Mouse (Mus musculus) myocyte (in vitro differentiated cells): Measurements from ENCODE around the gene Ugt1a1. TPM values are rescaled to one million over a fixed set of nuclear protein-coding genes. Genes with fewer than 3 reads are reported as not detected.

Experiments used
- H3K27me3 ChIP-seq: one replicate; pipeline ENCODE4 v1.6.1; 2011; ENCODE audit not compliant: control insufficient read depth, insufficient read depth, insufficient read length
- H3K36me3 ChIP-seq: one replicate; pipeline ENCODE4 v1.6.1; 2011; ENCODE audit not compliant: control insufficient read depth, insufficient read depth
- H3K4me2 ChIP-seq: one replicate; pipeline ENCODE4 v1.6.1; 2011; ENCODE audit warnings: low read depth, control low read depth
- H3K4me3 ChIP-seq: one replicate; pipeline ENCODE4 v1.5.1; 2011; ENCODE audit warnings: mild to moderate bottlenecking, control low read depth, moderate library complexity
- H3K79me2 ChIP-seq: one replicate; pipeline ENCODE4 v1.6.1; 2011; ENCODE audit not compliant: control insufficient read depth, insufficient read depth
- H3ac ChIP-seq: one replicate; pipeline ENCODE4 v1.6.1; 2011; ENCODE audit not compliant: control insufficient read depth, insufficient read length
- CEBPB ChIP-seq: IDR thresholded peaks from 2 replicates; pipeline ENCODE4 v1.6.1; 2011; ENCODE audit warnings: mild to moderate bottlenecking, moderate library complexity; ENCODE audit not compliant: poor library complexity, insufficient read depth, severe bottlenecking
- E2F4 ChIP-seq: IDR thresholded peaks from one replicate; pipeline ENCODE4 v1.6.1; 2011; ENCODE audit warnings: mild to moderate bottlenecking, control low read depth, moderate library complexity; ENCODE audit not compliant: insufficient read depth
- MAX ChIP-seq: IDR thresholded peaks from one replicate; pipeline ENCODE4 v1.6.1; 2011; ENCODE audit warnings: low read depth, mild to moderate bottlenecking, control low read depth
- MYOD1 ChIP-seq, 3 experiments: IDR thresholded peaks; one replicate each; pipeline ENCODE4 v1.6.1; 2011; ENCODE audit warnings: control low read depth in 2 of 3, low read depth in 2 of 3, mild to moderate bottlenecking in 2 of 3, moderate library complexity in 1 of 3; ENCODE audit not compliant: insufficient read length in 2 of 3, control insufficient read depth in 1 of 3
- MYOG ChIP-seq, 3 experiments: IDR thresholded peaks; one replicate each; pipeline ENCODE4 v1.6.1; 2011; ENCODE audit warnings: control low read depth in 2 of 3, low read depth in 2 of 3, mild to moderate bottlenecking in 2 of 3; ENCODE audit not compliant: insufficient read length in 2 of 3, control insufficient read depth in 1 of 3, insufficient read depth in 1 of 3
- POLR2A ChIP-seq: IDR thresholded peaks from one replicate; pipeline ENCODE4 v1.6.1; 2011; ENCODE audit warnings: low read depth, mild to moderate bottlenecking, control low read depth, moderate library complexity; ENCODE audit not compliant: insufficient read length
- POLR2AphosphoS2 ChIP-seq: IDR thresholded peaks from one replicate; pipeline ENCODE4 v1.6.1; 2011; ENCODE audit warnings: low read depth, control low read depth; ENCODE audit not compliant: insufficient read length
- REST ChIP-seq: IDR thresholded peaks from one replicate; pipeline ENCODE4 v1.6.1; 2011; ENCODE audit warnings: mild to moderate bottlenecking, control low read depth, moderate library complexity; ENCODE audit not compliant: insufficient read depth, insufficient read length
- SRF ChIP-seq: IDR thresholded peaks from one replicate; pipeline ENCODE4 v1.6.1; 2011; ENCODE audit warnings: low read depth; ENCODE audit not compliant: control insufficient read depth, insufficient read length
- TCF12 ChIP-seq: IDR thresholded peaks from one replicate; pipeline ENCODE4 v1.6.1; 2011; ENCODE audit warnings: mild to moderate bottlenecking, control low read depth; ENCODE audit not compliant: poor library complexity, insufficient read depth, severe bottlenecking
- TCF3 ChIP-seq: IDR thresholded peaks from one replicate; pipeline ENCODE4 v1.6.1; 2011; ENCODE audit warnings: low read depth, control low read depth; ENCODE audit not compliant: insufficient read length
- USF1 ChIP-seq: IDR thresholded peaks from one replicate; pipeline ENCODE4 v1.6.1; 2011; ENCODE audit warnings: low read depth, mild to moderate bottlenecking, control low read depth, moderate library complexity
- polyA plus RNA-seq: library from polyadenylated mRNA; unstranded; fragments of >200 nt; fragmentation: generic; extraction: Trizol; gene quantifications from one replicate; pipeline ENCODE4 v1.2.1, GENCODE M21; 2012; ENCODE audit warnings: missing spikeins

The Ugt1a1 gene
- polyA plus RNA-seq, 1 experiment, result not detected

DNA sequence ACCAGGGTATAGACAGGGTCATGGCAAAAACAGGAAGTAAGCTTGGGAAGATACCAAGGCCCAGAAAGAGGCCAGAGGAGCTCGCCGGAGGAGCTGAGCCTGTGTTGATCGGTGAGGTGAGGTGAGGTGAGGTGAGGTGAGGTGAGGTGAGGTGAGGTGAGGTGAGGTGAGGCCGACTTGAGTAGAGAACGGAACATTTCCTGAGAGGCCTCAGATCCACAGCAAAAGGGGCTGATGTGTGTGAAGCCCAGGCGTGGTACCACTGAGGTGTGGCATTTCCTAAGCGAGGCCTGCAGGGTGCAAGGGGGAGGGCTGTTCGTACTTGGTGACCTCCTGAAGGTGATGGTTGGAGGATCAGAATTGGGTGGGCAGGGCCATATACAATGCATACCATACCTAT lies 41.3 kb downstream of the Ugt1a1 start:
- no peak overlapping the region for H3K4me2 ChIP-seq
- TF ChIP-seq MAX (no peak), MYOG (IDR thresholded peaks at IDR 0.05; ENCODE audit: control insufficient read depth in 1 of 3, insufficient read depth in 1 of 3, insufficient read length in 2 of 3, low read depth in 2 of 3) (no peak), TCF3 (no peak)
- H3K27me3 ChIP-seq, result peaks cover 8% of the 10 kb centered on the region
- H3K36me3 ChIP-seq, result no peaks in the 10 kb centered on the region
- H3ac ChIP-seq, result no peak overlapping the region
- no peaks in the 10 kb centered on the region for H3K79me2 ChIP-seq
- no peak overlapping the region for H3K4me3 ChIP-seq

DNA sequence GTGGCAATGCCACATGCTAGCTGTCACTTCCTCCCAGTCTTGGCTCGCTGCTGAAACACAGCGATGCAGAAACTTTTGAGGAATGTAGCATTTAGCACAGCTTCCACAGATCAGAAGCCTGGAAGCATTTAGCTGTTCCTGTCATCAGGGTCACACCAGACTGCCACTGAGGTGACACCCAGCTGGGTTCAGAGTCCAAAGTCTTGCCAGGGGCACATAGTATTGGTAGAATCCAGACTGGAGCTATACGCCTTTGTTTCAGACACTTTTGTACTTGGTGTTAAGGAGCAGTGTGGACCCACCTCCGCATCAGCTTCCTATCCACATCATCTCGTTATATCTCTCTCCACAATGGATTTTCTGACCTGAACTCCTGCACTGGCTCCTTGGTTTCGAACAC lies 41.8 kb downstream of the Ugt1a1 start:
- Histone ChIP-seq H3ac (no peak overlapping the region), H3K4me3 (no peak overlapping the region), H3K27me3 (peaks cover 8% of the 10 kb centered on the region), H3K36me3 (no peaks in the 10 kb centered on the region), H3K4me2 (no peak overlapping the region), H3K79me2 (no peaks in the 10 kb centered on the region)
- TF ChIP-seq E2F4 (no peak), POLR2AphosphoS2 (no peak), REST (no peak), MAX (no peak), TCF12 (no peak), SRF (no peak), TCF3 (no peak), MYOD1 (IDR thresholded peaks at IDR 0.05; ENCODE audit: control insufficient read depth in 1 of 3, insufficient read length in 2 of 3, low read depth in 2 of 3) (no peak), MYOG (IDR thresholded peaks at IDR 0.05; ENCODE audit: control insufficient read depth in 1 of 3, insufficient read depth in 1 of 3, insufficient read length in 2 of 3, low read depth in 2 of 3) (no peak), CEBPB (no peak)

GRCm38 (mm10) chr1:88254793-88255465 lies 43.2 kb downstream of the Ugt1a1 start:
- H3K4me3 ChIP-seq, result no peak overlapping the region
- peaks cover 5% of the 10 kb centered on the region for H3K27me3 ChIP-seq
- H3K4me2 ChIP-seq, result peak overlapping the region; percentile 0
- no peaks in the 10 kb centered on the region for H3K79me2 ChIP-seq
- TF ChIP-seq MYOG (IDR thresholded peaks at IDR 0.05; ENCODE audit: control insufficient read depth in 1 of 3, insufficient read depth in 1 of 3, insufficient read length in 2 of 3, low read depth in 2 of 3) (no peak), TCF12 (peak; percentile 63)
- no peaks in the 10 kb centered on the region for H3K36me3 ChIP-seq
- no peak overlapping the region for H3ac ChIP-seq

DNA sequence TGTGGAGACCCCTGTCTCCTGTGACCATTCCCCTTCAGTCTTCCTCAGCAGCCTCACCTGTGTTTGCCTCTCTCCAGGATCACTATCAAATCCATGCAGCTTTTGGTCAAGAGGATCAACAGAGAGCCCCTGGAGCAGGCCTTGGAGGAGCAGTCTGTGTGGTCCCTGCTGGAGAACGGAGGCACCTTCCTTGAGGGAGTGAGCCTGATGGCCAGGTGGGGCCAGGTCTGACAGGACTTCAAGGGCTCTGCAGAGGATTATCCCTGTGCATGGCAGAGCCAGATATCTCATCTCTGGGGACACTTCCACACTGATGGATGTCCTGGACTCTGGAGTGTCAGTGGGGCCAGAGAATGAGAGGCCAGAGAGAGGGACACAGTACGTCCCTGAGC lies 43.7 kb downstream of the Ugt1a1 start:
- H3K36me3 ChIP-seq, result no peaks in the 10 kb centered on the region
- H3ac ChIP-seq, result no peak overlapping the region
- no peaks in the 10 kb centered on the region for H3K79me2 ChIP-seq
- H3K4me2 ChIP-seq, result no peak overlapping the region
- no peak overlapping the region for H3K4me3 ChIP-seq
- TF ChIP-seq SRF (no peak), TCF12 (no peak), POLR2AphosphoS2 (no peak), MYOG (IDR thresholded peaks at IDR 0.05; ENCODE audit: control insufficient read depth in 1 of 3, insufficient read depth in 1 of 3, insufficient read length in 2 of 3, low read depth in 2 of 3) (no peak), MYOD1 (IDR thresholded peaks at IDR 0.05; ENCODE audit: control insufficient read depth in 1 of 3, insufficient read length in 2 of 3, low read depth in 2 of 3) (no peak), USF1 (no peak), POLR2A (no peak), REST (no peak), CEBPB (no peak), MAX (no peak), E2F4 (no peak), TCF3 (no peak)
- peaks cover 4% of the 10 kb centered on the region for H3K27me3 ChIP-seq

DNA sequence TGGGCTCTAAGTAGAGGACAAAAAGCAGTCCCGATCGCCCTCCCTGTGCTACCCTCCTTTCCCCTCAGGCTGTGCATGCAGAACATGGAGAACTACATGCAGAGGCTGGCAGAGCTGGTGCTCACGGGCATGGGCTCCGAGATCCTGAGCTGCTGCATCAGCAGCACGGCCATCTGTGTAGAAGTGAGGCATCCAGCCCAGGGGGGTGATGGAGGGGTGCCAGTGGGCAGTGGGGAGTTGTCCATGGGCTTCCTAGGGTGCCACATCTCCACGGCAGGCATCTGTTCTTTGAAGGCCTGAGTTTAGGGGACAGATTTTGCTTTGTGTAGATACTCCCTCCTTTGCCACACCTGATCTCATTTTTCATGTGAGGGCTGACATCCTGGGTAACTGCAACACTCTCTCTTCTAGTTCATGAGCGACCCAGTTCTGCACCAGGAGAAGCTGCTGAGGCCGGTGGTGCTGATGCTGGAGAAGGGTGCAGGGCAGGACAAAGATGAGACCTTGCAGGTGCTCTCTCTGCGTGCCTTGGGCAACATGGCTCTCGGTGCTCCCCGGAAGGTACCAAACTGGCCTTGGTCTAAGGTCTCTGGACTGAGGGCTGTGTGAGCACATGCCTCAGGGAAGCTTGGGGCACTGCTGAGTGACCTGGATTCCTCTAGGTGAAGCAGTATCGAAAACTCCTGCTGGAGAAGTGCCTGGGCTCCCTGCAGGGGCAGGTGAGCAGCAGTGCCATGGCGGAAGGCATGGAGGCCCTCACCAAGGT lies 44.4 kb downstream of the Ugt1a1 start:
- H3ac ChIP-seq, result no peak overlapping the region
- H3K79me2 ChIP-seq, result no peaks in the 10 kb centered on the region
- peaks cover 2% of the 10 kb centered on the region for H3K27me3 ChIP-seq
- no peaks in the 10 kb centered on the region for H3K36me3 ChIP-seq
- no peak overlapping the region for H3K4me2 ChIP-seq
- no peak for TF ChIP-seq MYOG (IDR thresholded peaks at IDR 0.05; ENCODE audit: control insufficient read depth in 1 of 3, insufficient read depth in 1 of 3, insufficient read length in 2 of 3, low read depth in 2 of 3)
- no peak for TF ChIP-seq E2F4
- no peak for TF ChIP-seq TCF3
- no peak for TF ChIP-seq POLR2A
- TF ChIP-seq POLR2AphosphoS2, result no peak
- no peak overlapping the region for H3K4me3 ChIP-seq
